Mouse (Mus musculus): ENCODE data around the gene Arl4c. TPM values are rescaled to one million over a fixed set of nuclear protein-coding genes. Genes with fewer than 3 reads are reported as not detected.
"Not testable (repeated sequence)": the region's sequence is repeated elsewhere in the genome, so short reads cannot be mapped to it uniquely, and the experiment has no call there.

Gene Arl4c
- total RNA-seq, 2 experiments from 2014 or later = 5.9 to 6.9 TPM

GRCm38 (mm10) chr1:88658290-88658857 is 43.6 kb downstream of the Arl4c start:
- peak; percentile 60 to 71 for DNase-seq
- intact Hi-C loops (cut with DNase I) = no loop called here

- intact Hi-C loops (cut with DNase I) = no loop called here
- no peak for DNase-seq
These were observed 45.9 kb downstream of the Arl4c start for GRCm38 (mm10) chr1:88656096-88656480.

GRCm38 (mm10) chr1:88655473-88656095 is 46.4 kb downstream of the Arl4c start:
- DNase-seq = no peak
- intact Hi-C loops (cut with DNase I) = no loop called here

DNA sequence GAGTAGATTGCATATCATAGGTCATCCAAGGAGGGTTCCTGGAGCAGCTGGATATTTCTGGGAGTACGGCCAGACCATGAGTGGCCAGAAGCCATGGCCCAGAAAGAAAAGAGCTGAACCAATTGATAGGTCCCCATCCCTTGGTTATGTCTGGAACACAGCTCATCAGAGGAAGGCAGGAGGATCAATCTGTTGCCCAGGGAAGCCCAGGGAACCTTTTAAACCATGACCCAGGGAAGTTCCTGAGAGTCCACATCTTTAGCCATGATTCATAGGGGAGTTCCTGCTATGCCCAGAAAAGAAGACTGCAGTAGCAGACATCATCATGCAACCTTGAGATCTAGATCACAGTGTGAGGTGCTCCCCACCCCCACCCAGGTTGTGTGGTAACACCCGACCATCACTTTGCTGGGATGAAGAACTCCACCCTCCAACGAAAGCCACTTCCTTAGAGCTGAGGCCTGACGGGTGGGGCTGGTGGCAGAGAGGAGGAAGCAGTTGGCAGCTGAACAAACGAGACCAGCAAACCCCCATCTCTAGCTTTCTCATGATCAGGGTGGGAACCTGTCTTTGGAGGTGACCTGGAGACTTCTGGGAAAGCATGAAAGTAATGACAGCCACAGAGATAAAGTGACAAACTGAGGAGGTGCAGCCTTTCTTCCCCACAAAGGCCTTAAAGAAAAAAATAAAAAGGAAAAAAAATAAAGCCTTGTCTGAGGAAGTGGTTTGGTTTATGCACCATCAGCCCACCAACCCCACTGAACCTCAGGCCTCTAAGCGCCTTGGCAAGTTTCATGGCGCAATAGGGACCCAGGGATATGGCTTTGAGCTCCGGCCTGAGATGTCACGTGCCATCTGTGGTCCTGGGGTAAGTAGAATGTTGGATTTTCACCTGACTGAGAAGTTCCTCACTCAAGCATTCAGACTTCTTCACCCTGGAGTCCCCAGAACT is 47.2 kb downstream of the Arl4c start:
- DNase-seq = peak in 1 of 2 experiments; percentile 39
- intact Hi-C loops (cut with DNase I) = no loop called here

DNA sequence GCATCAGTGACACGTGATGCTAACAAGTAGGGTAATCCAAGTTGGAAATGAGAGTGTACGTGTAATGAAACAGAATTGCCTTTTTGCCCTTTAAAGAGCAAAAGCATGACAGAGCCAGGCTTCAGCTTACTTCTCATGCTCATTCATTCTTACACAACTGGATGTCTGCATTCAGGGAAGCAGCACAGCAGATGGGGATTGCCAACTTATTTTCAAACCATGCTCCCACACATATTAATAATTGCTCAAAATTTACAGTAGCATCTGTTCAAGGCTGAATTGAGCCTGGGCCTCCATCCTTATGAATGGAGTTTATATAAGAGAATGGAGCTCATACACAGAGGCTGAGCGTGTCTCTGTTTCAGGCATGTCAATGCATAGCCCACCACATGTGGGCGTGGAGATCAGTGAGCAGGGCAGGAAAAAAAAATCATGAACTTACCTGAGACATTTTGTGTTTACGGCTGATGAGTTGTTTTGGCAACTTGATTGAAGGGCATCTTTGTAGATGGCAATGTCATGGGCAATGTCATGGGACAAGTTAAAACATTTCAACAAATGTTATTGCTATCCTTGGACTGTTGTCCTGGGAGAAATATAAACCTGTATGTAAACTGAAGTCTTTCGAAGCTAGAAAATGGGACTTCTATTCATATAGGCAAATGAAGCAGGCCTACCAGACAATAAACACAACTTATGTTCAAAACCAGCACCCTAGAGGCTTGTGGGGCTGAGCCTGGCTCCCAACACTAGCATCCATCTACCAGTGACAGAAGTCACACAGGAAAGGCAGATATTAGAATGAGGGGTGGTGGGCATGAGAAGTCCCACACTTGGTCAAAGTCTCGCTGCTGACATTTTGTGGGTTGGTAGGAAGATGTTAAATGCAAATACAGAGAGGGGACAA is 48.2 kb downstream of the Arl4c start:
- DNase-seq = no peak
- intact Hi-C loops (cut with DNase I) = no loop called here

- intact Hi-C loops (cut with DNase I) = no loop called here
- no peak for DNase-seq
These were observed 49.3 kb downstream of the Arl4c start for GRCm38 (mm10) chr1:88652682-88653081.

GRCm38 (mm10) chr1:88651668-88652067 is 50.4 kb downstream of the Arl4c start:
- intact Hi-C loops (cut with DNase I) = no loop called here
- DNase-seq = no peak

DNA sequence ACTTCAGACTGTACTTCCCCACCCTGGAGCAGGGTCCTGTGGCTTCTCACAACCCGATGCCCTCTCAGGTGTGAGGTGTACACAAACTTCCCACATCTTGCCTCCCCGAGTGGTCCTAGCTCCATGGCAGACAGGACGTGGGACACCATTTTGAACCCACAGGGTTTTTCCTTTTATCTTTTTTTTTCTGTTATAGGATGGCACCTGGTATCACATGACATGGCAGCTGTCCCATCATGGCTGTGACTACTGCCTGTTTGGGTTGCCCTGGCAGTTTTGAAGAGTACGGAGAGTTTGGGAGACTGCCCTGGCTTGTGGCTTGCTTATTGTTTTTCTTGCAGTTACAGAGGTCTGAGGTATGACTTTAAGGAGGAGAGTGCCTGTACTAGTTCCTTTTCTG is 53.3 kb downstream of the Arl4c start:
- intact Hi-C loops (cut with DNase I) = no loop called here
- no peak for DNase-seq

DNA sequence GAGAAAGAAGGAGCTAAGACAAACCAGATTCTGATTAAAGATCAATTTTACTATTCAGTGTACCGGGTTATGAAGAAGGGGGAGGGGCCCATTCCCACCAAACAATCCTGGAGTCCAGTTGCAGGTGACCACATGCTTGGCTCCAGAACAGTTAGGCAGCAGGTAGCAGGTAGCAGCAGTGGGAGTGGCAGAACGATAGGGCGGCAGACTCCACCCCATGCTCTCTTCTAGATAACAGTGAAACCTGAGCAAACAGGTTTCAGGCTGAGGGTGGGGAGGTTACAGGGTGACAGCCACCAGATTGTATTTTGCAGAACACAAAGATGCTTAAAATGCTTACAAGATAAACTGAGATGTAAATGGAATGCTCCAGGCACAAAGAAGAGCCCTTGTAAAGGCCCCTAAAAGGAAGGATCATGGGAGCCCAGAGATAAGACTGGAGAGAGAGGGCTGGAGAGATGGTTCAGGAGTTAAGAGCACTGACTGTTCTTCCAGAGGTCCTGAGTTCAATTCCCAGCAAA is 56.4 kb downstream of the Arl4c start:
- intact Hi-C loops (cut with DNase I) = no loop called here
- DNase-seq = no peak

- intact Hi-C loops (cut with DNase I) = no loop called here
- no peak for DNase-seq
These were observed 57.6 kb downstream of the Arl4c start for GRCm38 (mm10) chr1:88644417-88644816.

GRCm38 (mm10) chr1:88643181-88643823 is 58.7 kb downstream of the Arl4c start:
- DNase-seq = no peak
- intact Hi-C loops (cut with DNase I) = no loop called here

DNA sequence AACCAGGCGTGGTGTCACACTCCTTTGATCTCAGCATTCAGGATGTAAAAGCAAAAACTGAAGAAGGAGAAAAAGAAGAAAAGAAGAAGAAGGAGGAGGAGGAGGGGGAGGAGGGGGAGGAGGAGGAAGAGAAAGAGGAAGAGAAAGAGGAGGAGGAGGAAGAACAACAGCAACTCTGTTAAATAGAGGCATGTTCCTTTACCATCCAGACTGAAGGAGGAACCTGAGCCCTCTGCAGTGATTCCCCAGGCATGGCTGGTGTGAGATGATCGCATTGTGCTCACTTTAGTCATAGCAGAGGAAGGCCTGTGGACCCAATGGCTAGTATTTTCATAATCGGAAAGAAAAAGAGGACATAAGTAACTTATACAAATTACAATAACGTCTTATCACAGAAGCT is 59.3 kb downstream of the Arl4c start:
- intact Hi-C loops (cut with DNase I) = no loop called here
- DNase-seq = no peak

DNA sequence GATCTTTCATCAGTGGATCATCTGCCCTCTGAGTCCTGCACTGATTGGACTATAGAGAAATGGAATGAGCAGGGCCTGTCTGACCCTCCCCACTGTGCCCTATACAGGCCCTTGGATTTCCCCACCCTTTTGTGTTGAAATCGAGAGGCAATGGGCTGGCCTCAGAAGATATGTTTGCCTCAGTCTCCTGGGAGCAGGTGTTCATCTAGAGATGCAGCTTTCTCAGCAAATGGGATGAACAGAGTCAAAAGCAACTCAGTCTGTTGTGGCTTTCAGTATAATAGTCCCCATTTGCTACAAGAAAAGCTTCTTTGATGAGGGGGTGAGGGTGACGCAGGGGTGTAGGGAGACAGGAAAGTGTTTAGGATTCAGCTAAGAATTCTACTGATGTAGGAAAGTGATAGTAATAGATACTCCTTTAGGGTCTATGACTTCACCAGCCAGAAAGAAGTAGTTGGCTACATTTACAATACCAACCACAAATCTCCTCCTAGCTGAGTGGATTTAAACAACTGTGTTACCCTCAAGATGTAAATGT is 60.3 kb downstream of the Arl4c start:
- no peak for DNase-seq
- intact Hi-C loops (cut with DNase I) = no loop called here

DNA sequence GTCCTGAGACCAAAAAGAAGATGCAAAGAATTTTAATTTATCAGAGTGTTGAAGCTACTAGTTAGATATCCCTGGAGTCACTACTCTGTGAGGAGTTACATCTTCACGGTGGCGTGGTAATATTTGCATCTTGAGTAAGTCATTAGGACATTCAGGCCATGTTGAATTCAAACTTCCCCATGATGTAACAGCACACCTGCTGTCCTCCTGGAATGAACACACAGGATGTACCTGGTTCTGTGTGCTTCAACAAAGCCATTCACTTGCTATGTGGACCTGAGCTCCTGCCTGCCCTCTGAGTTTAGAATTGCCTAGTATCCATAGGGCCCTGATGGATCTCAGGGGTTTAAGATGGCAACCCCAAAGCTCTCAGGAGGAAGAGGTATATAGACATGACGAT is 60.8 kb downstream of the Arl4c start:
- intact Hi-C loops (cut with DNase I) = no loop called here
- no peak for DNase-seq

DNA sequence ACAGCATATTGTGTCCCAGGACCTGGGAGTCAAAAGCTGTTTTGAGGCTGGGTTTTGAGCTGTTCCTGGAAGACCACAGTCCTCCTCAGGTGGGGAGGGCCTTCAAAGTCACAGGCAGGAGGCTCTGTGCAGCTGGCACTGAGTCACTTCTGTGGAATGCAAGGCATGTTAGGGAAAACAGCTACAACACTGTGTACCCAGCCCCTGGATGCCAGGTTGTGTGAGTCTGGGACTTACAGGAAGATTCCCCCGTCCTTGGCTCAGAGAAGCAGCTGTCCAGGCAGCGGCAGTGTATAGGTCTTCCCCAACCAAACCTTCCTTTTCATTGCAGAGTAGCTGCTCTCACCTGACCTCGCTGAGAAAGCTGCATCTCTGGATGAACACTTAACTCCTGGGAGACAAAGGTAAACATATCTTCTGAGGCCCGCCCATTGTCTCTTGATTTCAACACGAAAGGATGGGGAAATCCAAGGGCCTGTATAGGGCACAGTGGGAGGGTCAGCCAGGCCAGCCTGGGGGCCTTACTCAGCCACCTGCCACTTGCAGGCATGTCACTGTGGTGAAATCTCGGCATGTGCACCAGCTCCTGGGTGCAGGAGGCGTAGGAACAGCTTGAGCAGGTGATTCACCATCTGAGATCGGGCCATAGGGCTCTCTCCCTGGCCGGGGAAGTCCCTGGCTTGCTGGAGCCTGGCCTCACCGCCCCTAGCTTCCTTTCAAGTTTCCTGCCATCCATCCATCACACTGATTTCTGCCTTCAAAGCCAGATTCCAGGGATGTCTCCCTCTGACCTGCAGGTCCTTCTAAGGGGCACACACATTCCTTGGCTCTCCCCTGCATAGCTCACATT is 62.4 kb downstream of the Arl4c start:
- intact Hi-C loops (cut with DNase I) = loop anchor here (5.0 kb wide), 1 partner anchor 63 kb away; the partner anchor contains the start of gene Arl4c
- no peak for DNase-seq

- intact Hi-C loops (cut with DNase I) = loop anchor here (5.0 kb wide), 1 partner anchor 64 kb away; the partner anchor contains the start of gene Arl4c
- DNase-seq = no peak
These were observed 63.4 kb downstream of the Arl4c start for GRCm38 (mm10) chr1:88638622-88639021.

DNA sequence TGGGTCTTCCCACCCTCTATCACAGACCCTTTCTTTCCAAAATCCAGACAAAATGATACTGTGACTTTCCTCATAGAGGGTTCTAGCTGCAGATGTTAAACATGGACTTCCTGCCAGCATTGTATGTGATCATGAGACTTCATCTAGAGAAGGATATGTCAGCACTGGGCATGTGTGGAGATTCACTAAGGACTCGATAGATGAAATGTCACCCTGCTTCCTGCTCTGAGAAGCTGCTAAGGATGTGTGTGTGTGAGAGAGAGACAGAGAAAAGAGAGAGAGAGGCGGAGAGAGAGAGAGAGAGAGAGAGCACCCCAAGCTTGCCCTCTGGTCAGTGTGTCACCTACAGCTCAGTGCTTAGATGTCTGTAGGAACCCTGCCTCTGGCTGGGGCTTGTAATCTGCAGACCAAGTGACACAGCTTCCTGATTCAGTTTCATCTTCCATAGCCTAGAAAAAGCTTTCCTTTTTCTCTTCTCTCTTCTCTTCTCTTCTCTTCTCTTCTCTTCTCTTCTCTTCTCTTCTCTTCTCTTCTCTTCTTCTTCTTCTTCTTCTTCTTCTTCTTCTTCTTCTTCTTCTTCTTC is 65.4 kb downstream of the Arl4c start:
- DNase-seq = not testable (repeated sequence)
- intact Hi-C loops (cut with DNase I) = loop anchor here (5.0 kb wide), 1 partner anchor 66 kb away; the partner anchor contains the start of gene Arl4c

GRCm38 (mm10) chr1:88635659-88636058 is 66.4 kb downstream of the Arl4c start:
- no peak for DNase-seq
- intact Hi-C loops (cut with DNase I) = loop anchor here (5.0 kb wide), 1 partner anchor 67 kb away; the partner anchor contains the start of gene Arl4c

Measured in heart, postnatal 36 days (tissue).